Mouse (Mus musculus): ENCODE results near the gene Znfx1. TPM values are rescaled to one million over a fixed set of nuclear protein-coding genes. Genes with fewer than 3 reads are reported as not detected.

Znfx1 gene
- 63.1 TPM for total RNA-seq (2023)

DNA sequence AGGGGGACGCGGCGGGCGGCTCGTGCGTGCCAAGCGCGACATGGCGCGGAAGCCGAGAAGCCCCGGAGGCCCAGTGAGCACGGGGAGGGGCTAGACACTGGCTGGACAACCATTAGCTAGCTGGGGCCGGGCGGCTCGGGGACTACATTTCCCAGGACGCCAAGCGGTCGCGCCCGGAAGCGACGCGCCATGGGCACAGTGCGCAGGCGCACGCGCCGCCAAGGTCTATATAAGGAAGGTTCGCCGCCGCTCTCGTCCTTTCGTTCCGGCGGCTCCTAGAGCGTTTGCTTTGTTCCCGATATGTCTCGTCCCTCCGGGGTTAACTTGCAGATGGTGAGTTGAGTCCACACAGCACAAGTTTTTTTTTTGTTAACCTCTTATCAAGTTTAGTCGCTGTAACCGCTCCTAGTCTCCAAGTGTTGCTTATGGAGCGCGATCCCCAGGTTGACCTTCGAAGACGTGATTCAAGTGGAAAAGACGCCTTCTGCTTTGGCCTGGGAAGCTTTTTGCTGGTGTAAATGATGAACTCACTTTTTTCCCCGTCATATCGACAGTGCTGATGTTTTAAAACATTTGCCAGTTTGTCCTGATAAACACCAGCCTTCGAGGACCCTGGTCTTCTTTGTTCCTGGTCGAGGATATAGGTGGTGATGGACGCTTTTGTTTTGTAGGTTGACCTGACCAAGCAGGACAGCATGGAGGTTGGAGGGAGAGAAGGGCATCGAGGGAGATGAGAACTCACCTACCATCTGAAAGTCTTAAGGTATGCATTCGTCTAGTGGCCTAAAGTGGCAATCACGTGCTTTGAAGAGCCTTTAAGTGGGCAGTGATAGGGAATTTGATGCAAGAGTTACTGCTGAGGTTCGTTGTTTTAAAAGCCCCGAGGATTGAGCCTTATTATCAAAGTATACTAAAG, at the start of gene Znfx1:
Gene Znfx1 (minus strand): TSS at position 51 of the 916 bp plus-strand sequence.

DNA sequence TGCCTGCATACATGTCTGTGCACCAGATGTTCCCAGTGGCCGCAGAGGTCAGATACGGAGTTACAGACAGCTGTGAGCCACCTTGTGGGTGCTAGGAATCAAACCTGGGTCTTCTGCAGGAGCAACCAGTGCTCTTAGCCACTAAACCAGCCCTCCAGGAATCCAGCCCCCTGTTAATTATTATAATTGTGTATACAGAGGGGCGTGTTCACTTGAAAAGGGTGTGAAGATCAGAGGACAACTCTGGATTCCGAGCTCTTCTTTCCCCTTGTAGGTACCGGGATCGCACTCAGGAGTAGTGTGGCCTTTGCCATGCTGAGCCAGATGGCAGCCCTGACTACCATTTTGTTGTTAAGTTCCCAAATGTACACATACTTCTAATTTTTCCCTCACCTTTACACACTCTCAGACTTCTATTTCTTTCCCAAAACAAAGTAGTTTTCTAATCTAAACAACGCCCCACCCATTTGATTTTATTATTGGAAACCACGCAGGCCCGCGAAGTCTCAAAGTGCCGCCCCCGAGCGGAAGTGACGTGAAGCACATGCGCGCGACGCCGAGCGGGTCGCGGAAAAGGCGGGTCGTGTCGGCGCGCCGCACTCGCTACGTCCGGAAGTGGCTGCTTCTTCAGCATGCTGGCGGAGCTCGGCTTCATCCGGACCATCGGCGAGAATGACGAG, 48.0 kb downstream of the Znfx1 start, which contains the start of gene Ddx27:
Gene Ddx27 (plus strand): TSS at position 492 of the 680 bp plus-strand sequence.

DNA sequence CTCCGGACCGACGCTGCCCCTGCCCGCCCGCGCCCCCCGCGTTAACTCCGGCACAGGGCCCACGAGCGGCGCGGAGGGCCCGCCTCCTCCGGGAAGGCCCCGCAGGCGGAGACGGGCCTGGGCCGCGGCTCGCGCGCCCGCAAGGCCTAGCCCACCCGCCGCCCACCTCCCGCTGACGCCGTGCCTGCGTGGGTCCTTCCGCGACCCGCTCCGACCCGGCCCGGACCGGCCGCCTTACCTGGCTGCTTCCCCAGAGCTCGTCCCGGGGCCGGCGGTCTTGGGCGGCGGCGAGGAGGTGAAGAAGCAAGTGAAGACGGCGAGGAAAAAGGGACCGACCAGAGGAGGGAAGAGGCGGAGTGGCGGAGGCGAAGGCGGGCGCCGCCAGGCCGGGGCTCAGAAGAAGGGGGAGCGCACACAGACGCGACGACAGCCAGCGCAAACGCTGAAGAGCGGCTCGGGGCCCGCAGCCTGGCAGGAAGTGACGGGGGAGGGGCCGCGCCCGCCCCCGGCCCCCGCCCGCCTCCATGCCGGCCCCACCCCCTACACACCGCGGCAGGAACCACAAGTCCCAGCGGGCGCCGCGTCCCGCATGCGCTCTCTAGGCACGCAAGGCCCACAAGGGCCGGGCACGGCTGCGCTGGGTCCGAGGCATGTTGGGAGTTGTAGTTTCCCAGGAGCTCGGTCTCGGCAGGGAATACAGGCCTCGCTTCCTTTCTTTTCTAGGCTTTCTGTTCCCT, 66.9 kb downstream of the Znfx1 start, which contains the start of gene Stau1:
Gene Stau1 (minus strand): TSS at position 504 of the 737 bp plus-strand sequence.

Other genes starting within 250 kb of the Znfx1 start
- gene Cse1l, start 157.0 kb downstream of the Znfx1 start, total RNA-seq (2023) = 56.0 TPM
- gene Stau1, start 66.7 kb downstream of the Znfx1 start, total RNA-seq (2023) = 77.8 TPM
- gene Ddx27, start 47.8 kb downstream of the Znfx1 start, total RNA-seq (2023) = 92.6 TPM
- 1.4 TPM for gene Kcnb1, start 127.1 kb upstream of the Znfx1 start, total RNA-seq (2023)
- 1.4 TPM for gene Ptgis, start 177.6 kb upstream of the Znfx1 start, total RNA-seq (2023)